Mouse (Mus musculus): Measurements from ENCODE around the gene Pnldc1. TPM values are rescaled to one million over a fixed set of nuclear protein-coding genes. Genes with fewer than 3 reads are reported as not detected.
"Not testable (repeated sequence)": the region's sequence is repeated elsewhere in the genome, so short reads cannot be mapped to it uniquely, and the experiment has no call there.

Pnldc1 gene
- 1.7 and 2.1 TPM in 2 replicates for polyA plus RNA-seq (2012; rRNA removed)

DNA sequence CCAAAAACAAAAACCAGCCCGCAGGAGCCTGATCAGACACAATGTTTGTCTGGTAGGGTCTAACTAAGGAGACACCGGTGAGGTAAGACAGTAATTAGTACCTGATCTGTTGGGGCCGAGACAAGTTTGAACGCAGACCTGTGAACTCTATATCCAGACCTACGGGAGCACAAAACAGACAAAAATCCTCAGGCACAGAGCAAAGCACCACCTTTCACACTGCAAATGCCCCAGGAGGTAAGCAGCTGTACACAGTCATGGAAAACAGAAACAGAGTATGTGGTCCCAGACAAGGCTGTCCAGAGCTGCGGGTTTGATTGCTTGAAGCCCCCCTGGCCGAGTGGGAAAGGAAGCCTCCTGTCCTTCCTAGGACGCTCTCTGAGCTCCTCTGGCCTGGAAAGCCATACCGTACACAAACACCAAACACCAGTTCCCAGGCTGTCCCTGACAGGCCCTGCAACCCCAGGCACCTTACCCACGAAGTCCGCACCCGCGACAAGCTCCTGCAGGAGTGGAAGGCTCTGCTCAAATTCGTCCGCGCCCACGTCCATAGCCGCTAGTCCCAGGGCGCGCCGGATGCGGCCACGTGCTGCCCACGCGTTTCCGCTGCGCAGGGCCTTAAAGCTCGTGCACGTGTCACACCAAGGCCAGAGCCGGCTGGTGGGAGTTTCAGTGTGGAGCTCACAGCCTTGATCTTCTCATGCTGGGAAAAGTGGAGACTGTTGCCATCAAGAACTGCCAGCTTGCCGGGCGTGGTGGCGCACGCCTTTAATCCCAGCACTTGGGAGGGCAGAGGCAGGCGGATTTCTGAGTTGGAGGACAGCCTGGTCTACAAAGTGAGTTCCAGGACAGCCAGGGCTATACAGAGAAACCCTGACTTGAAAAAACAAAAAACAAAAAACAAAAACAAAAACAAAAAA, at the start of gene Pnldc1:
Gene Pnldc1, minus strand, starts transcription at position 870 of the 920 bp plus-strand sequence.
- DNase-seq = no peak

DNA sequence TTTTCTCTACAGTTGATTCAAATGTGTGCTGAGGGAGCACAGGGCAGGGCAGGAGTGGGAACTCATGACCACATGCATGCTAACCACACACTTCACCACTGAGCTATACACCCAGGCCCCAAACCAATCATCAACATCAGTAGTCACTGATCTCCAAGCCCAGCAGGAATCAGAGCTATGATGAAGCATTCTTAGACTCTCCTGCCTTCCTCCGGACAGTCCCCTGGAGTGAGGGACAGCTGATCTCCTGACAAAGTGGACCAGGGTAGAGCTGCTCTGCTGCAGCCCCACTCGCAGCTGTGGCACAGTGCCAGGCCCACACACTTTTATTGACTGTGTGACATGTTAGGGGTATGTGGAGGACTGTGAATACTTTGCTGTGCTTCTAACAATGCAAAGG, 49.3 kb upstream of the Pnldc1 start:
- DNase-seq; H3K36me3 ChIP-seq (ENCODE audit: control insufficient read depth, insufficient read depth, low read length); H3K27ac ChIP-seq (ENCODE audit: insufficient read depth, low read depth, low read length); H3K4me3 ChIP-seq (ENCODE audit: insufficient read depth, low read depth, low read length); H3K4me1 ChIP-seq (ENCODE audit: control insufficient read depth, insufficient read depth, low read length); H3K27me3 ChIP-seq (replicated peaks; ENCODE audit: control insufficient read depth, insufficient read depth, low read length): not testable (repeated sequence)
- WGBS = 31% methylated on average over 1 of the region's 2 CpGs

More for the DNA sequence above, at the start of gene Pnldc1:
- no peaks in the 10 kb centered on the region for H3K27me3 ChIP-seq (replicated peaks; ENCODE audit: control insufficient read depth, insufficient read depth, low read length)
- no peaks in the 10 kb centered on the region for H3K4me1 ChIP-seq (ENCODE audit: control insufficient read depth, insufficient read depth, low read length)
- H3K27ac ChIP-seq (ENCODE audit: insufficient read depth, low read depth, low read length) = no peak within 1 kb of the TSS
- no peak within 1 kb of the TSS for H3K4me3 ChIP-seq (ENCODE audit: insufficient read depth, low read depth, low read length)
- TF ChIP-seq CTCF (conservative IDR thresholded peaks at IDR 0.05; ENCODE audit: insufficient read depth, insufficient read length, low read depth, low read length) = no peak
- no peak for TF ChIP-seq POLR2A (IDR thresholded peaks at IDR 0.05; ENCODE audit: low read depth, low read length)
- peaks cover 2% of the 10 kb centered on the region; the same call in 1 of the 2 replicates for H3K36me3 ChIP-seq (ENCODE audit: control insufficient read depth, insufficient read depth, low read length)
- WGBS = 87% methylated on average over 35 of the region's 35 CpGs

DNA sequence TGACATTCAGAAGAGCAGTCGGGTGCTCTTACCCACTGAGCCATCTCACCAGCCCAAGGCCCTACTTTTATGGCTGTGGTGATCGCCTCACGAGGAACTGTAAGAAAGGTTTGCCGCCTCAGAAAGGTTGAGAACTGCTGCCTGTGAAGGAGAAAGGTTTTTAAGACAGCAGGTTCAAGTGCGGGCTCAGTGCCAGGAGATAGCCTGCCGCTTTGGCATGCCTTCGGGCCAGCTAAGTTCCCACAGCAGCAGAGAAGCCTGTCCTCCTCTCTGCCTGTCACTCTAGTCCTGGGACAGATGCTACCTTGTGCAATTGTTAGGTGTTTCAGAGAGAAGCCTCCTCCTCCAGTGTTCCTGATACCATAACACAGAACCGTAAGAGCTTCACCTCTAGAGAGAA, 46.6 kb upstream of the Pnldc1 start:
- no peak for TF ChIP-seq POLR2A (IDR thresholded peaks at IDR 0.05; ENCODE audit: low read depth, low read length)
- H3K27ac ChIP-seq (ENCODE audit: insufficient read depth, low read depth, low read length) = no peak overlapping the region
- H3K36me3 ChIP-seq (ENCODE audit: control insufficient read depth, insufficient read depth, low read length) = no peaks in the 10 kb centered on the region; the same call in 1 of the 2 replicates
- peaks cover 10% of the 10 kb centered on the region; the same call in 1 of the 2 replicates for H3K4me1 ChIP-seq (ENCODE audit: control insufficient read depth, insufficient read depth, low read length)
- peak; percentile 48 for DNase-seq
- H3K4me3 ChIP-seq (ENCODE audit: insufficient read depth, low read depth, low read length) = no peak overlapping the region
- H3K27me3 ChIP-seq (replicated peaks; ENCODE audit: control insufficient read depth, insufficient read depth, low read length) = no peaks in the 10 kb centered on the region
- 74% methylated on average over 8 of the region's 8 CpGs for WGBS

DNA sequence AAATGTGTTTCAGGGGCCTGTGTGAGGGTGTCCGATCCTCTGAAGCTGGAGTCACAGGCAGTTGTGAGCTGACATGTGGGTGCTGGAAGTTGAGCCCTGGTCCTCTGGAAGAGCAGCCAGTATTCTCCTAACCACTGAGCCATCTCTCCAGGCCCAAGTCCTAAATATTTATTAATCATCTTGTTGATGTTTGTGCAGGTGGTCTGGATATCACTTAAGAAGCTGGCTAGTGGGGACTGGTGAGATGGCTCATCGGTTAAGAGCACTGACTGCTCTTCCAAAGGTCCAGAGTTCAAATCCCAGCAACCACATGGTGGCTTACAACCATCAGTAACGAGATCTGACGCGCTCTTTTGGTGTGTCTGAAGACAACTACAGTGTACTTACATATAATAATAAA, 39.6 kb upstream of the Pnldc1 start:
- DNase-seq = no peak
- Histone ChIP-seq H3K27me3 (replicated peaks; ENCODE audit: control insufficient read depth, insufficient read depth, low read length) (no peaks in the 10 kb centered on the region), H3K4me1 (ENCODE audit: control insufficient read depth, insufficient read depth, low read length) (peaks cover 5% of the 10 kb centered on the region; the same call in 1 of the 2 replicates), H3K27ac (ENCODE audit: insufficient read depth, low read depth, low read length) (no peak overlapping the region), H3K4me3 (ENCODE audit: insufficient read depth, low read depth, low read length) (no peak overlapping the region), H3K36me3 (ENCODE audit: control insufficient read depth, insufficient read depth, low read length) (no peaks in the 10 kb centered on the region; the same call in 1 of the 2 replicates)
- 81% methylated on average over 5 of the region's 5 CpGs for WGBS
- TF ChIP-seq CTCF (conservative IDR thresholded peaks at IDR 0.05; ENCODE audit: insufficient read depth, insufficient read length, low read depth, low read length) (no peak), POLR2A (IDR thresholded peaks at IDR 0.05; ENCODE audit: low read depth, low read length) (no peak)

DNA sequence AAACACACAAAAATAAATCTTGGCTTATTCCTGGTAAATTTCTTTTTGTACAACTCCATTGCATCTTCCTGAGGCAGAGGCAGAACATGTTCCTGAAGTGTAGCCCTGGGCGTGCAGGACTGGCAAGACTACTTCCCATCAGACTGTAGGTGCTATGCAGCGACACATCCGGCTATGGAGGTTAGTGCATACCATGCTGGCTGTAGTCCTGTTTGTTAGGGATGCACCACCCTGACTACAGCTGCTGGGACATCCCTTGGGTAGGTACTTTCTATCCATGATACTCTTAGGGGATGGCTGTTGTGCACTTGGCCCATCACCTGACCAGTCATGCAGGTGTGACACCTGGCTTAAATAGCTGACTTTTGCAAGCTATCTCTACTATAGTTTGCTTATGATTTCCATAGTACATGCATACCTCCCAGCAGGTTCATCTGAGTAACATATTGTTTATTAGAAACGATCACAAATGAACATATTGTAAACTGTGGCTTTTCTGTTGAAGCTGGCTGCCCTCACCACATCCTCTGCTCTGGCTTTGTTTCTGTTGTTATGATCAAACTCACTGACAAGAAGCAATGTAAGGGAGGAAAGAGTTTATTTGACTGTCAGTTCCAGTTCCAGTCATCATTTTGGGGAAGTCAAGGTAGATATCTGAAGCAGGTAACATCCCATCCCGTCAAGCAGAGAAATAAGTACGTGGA, 32.6 kb upstream of the Pnldc1 start:
- DNase-seq = no peak
- no peaks in the 10 kb centered on the region for H3K27me3 ChIP-seq (replicated peaks; ENCODE audit: control insufficient read depth, insufficient read depth, low read length)
- WGBS = 95% methylated on average over 6 of the region's 6 CpGs
- TF ChIP-seq POLR2A (IDR thresholded peaks at IDR 0.05; ENCODE audit: low read depth, low read length) = no peak
- no peak for TF ChIP-seq CTCF (conservative IDR thresholded peaks at IDR 0.05; ENCODE audit: insufficient read depth, insufficient read length, low read depth, low read length)
- H3K27ac ChIP-seq (ENCODE audit: insufficient read depth, low read depth, low read length) = no peak overlapping the region
- no peak overlapping the region for H3K4me3 ChIP-seq (ENCODE audit: insufficient read depth, low read depth, low read length)
- peaks cover 2% of the 10 kb centered on the region; the same call in 1 of the 2 replicates for H3K36me3 ChIP-seq (ENCODE audit: control insufficient read depth, insufficient read depth, low read length)
- H3K4me1 ChIP-seq (ENCODE audit: control insufficient read depth, insufficient read depth, low read length) = peaks cover 6% of the 10 kb centered on the region; the same call in 1 of the 2 replicates

DNA sequence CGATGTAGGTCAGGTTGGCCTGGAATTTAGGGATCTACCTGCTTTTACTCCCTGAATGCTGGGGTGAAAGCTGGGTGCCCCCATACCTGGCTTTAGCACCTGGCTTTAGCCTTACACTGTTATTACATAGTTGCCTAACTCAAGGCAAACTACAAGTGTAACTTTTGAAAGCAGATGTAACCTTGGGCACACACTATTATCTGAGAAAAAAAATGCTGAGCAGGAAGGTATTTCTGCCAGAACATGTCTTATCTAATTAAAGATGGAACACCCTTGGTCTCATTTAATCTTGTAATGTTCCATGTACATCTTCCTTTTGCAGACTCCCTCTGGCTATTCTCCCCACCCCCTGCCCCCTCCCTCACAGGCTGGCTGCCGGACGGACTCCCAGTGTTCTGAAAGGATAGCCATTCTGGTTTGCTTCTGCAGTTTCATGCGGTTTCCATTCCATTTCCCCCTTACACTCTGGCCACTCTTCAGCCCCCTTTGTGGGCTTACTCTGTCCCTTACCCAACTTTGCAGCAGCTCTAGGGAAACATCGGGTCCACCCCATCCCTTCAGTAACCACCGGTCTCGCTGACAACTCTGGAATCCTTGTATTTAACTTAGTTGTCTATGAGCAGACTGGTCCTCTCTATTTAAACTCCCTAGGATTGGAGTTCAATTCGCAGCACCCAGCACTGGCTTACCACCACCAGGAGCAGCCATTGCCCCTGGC, 31.7 kb upstream of the Pnldc1 start:
- no peaks in the 10 kb centered on the region for H3K27me3 ChIP-seq (replicated peaks; ENCODE audit: control insufficient read depth, insufficient read depth, low read length)
- 85% methylated on average over 8 of the region's 8 CpGs for WGBS
- no peak for TF ChIP-seq POLR2A (IDR thresholded peaks at IDR 0.05; ENCODE audit: low read depth, low read length)
- TF ChIP-seq CTCF (conservative IDR thresholded peaks at IDR 0.05; ENCODE audit: insufficient read depth, insufficient read length, low read depth, low read length) = no peak
- H3K36me3 ChIP-seq (ENCODE audit: control insufficient read depth, insufficient read depth, low read length) = peaks cover 2% of the 10 kb centered on the region; the same call in 1 of the 2 replicates
- no peak overlapping the region for H3K4me3 ChIP-seq (ENCODE audit: insufficient read depth, low read depth, low read length)
- peaks cover 6% of the 10 kb centered on the region; the same call in 1 of the 2 replicates for H3K4me1 ChIP-seq (ENCODE audit: control insufficient read depth, insufficient read depth, low read length)
- no peak overlapping the region for H3K27ac ChIP-seq (ENCODE audit: insufficient read depth, low read depth, low read length)
- DNase-seq = no peak
